Mouse (Mus musculus): ENCODE results near the gene 1700010B08Rik.
"Not testable (repeated sequence)": the region's sequence is repeated elsewhere in the genome, so short reads cannot be mapped to it uniquely, and the experiment has no call there.

The 1700010B08Rik gene

GRCm38 (mm10) chr2:173719115-173719514, at the start of gene 1700010B08Rik:
TSS of gene 1700010B08Rik (plus strand) at chr2:173719415.
- DNase-seq (ENCODE audit: low spot score in 2 of 2), result not testable (repeated sequence)

- no peak for DNase-seq (ENCODE audit: low spot score in 2 of 2)
Measured at GRCm38 (mm10) chr2:173672328-173672896, 46.8 kb upstream of the 1700010B08Rik start.

DNA sequence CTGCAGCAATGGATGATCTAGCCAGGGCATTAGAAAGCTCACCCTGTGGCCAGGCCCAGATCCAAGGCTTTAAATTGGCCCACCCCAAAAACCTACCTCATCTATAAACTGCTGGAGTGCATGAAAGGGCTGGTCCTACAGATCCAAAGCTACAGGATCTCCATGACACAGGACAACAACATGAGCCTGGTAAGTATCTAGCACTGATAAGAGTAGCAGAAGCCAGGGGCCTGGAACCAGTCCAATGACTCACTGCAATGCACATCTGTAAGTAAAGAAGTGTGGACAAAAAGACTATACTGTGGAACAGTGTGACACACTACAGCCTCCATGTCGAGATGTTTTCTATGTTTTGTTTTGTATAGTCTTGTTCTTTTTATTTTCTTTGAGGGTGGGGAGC, 45.7 kb upstream of the 1700010B08Rik start:
- DNase-seq (ENCODE audit: low spot score in 2 of 2), result no peak

- no peak for DNase-seq (ENCODE audit: low spot score in 2 of 2)
Measured at GRCm38 (mm10) chr2:173678593-173678992, 40.6 kb upstream of the 1700010B08Rik start.

DNA sequence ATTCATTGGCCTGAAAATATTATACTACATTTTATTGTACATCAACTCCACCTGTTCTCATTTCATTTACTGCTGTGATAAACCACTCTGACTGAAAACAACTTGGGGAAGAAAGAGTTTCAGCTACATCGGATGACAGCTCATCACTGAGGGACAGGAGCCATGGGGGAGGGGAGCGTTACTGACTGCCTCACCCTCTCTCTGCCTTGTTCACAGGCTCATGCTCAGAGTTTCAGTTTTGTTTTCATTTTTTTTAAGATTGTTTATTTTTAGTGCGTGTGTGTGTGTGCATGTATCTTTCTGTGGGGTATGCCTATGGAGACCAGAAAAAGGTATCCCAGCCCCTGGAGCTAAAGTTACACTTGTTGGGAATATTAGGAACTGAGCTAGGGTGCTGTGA, 40.0 kb upstream of the 1700010B08Rik start:
- no peak for DNase-seq (ENCODE audit: low spot score in 2 of 2)

DNA sequence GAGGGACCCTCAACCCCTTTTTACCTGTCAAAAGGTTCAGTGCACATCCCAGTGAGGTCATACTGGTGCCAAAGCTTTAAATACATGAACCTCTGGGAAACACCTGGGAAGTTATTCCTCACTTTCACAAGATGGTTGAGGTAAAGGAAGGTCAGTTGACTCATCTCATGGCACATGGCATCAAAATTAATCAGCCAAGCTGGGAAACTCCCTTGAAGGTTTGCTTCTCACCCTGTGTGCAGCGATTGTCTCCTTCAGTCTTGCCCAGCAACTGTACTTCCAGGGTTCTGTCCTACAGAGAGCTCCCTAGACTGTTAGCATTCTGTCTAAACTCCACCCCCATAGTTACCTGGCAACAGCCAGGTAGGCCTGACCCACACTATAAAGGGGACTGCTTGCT, 39.1 kb upstream of the 1700010B08Rik start:
- DNase-seq (ENCODE audit: low spot score in 2 of 2), result no peak

DNA sequence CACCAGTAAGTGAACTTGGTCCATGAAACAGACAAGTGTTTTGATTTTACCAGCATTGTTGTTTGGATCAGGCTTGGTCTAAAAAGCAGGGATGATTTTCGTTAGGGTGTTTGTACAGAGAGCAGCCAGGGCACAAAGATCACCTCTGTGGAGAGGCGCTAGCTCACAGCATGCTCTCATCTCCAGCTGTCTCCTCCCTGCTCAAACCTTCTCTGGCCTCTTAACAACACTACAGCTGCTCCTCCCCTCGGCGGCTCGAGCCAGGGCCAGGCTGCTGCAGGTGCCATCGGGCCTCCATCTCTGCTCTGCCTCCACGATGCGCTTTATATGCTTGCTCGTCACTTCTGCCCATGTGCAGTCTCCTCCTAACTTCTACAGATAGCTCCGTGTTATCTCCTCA, 36.4 kb upstream of the 1700010B08Rik start:
- DNase-seq (ENCODE audit: low spot score in 2 of 2), result no peak

DNA sequence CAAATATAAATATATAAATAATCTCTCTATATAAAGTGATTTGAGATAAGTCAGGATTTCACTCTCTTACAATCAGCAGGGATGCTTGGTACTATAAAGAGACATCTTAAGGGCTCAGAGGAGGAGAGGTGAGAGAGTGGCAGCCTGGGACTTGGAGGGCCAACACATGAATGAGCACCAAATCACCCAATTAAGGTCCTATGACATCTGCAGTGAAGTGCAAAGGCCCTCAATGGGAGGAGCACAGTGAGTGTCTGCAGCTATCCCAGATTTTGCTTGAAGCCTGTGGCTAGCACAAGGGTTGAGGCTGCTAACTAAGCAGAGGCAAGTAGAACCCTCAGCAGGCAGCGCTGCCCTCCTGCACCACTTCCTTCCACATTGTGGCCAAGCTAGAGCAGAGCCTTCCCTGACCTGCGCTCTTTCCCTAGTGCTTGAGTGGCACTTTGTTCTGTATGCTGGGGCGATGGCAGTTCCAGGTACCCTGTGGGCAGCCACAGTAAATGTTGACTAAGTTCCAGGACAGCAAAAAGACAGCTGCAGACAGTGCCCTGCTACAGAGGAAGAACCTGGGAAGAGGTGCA, 33.3 kb upstream of the 1700010B08Rik start:
- no peak for DNase-seq (ENCODE audit: low spot score in 2 of 2)

GRCm38 (mm10) chr2:173687363-173687762, 31.9 kb upstream of the 1700010B08Rik start:
- DNase-seq (ENCODE audit: low spot score in 2 of 2), result no peak

GRCm38 (mm10) chr2:173689835-173690234, 29.4 kb upstream of the 1700010B08Rik start:
- DNase-seq (ENCODE audit: low spot score in 2 of 2), result no peak

- DNase-seq (ENCODE audit: low spot score in 2 of 2), result no peak
Measured at GRCm38 (mm10) chr2:173691748-173692147, 27.5 kb upstream of the 1700010B08Rik start.

DNA sequence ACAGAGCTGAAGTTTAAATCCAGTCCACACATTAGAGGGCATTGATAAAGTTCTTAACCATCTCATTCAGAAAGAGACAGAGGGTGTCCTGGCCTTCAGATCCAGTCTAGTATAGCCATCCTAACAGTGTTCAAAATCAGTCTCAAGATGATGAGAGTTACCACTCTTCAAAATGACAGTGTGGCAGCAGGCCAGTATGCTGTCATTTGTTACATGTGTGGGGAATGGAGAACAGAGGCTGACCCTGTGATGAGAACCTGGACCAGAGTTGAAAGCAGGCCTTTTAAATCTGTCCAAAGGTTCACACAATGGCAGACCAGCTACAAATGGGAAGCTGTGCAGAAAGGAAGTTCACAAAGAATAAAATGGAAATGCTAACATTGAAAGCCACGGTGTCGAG, 26.5 kb upstream of the 1700010B08Rik start:
- DNase-seq (ENCODE audit: low spot score in 2 of 2), result no peak

DNA sequence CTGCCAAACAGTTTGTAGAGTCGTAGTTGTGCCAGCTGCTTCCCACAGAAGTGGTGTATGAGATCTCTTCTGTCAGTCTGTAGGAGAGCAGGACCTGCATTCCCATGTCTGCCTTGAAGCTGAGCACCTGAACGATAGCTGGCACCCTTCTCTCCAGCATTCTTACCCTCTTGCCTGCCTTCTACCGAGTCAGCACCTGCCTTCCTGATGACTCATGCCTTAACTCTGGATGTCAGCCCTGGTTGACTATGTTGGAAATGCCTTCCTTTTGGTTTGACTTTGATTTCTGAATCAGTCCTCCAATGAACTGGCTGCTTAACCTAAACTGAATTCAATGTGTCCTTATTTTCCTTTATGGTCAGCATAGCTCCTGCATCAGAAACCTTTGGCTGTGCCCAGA, 20.4 kb upstream of the 1700010B08Rik start:
- DNase-seq (ENCODE audit: low spot score in 2 of 2), result no peak

- peak in 1 of 2 experiments; percentile 51 for DNase-seq (ENCODE audit: low spot score in 2 of 2)
Measured at GRCm38 (mm10) chr2:173702096-173702866, 16.9 kb upstream of the 1700010B08Rik start.

DNA sequence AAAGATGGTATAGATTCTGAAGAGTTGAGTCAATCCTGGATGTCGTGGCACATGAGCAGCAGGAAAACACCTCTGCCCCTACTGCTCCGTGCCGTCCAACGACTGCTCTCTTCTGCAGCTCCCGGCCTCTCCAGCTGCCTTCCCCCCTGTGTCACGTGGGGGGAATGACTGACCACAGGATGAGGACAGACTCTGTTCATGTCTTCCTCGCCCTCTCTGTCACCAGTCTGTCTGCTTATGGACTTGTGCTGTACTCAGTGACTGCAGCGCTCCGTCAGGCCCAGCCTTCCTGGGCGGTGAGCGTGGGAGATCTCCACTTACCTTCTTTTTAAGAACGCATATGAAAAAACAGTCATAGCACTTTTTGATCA, 16.4 kb upstream of the 1700010B08Rik start:
- no peak for DNase-seq (ENCODE audit: low spot score in 2 of 2)

DNA sequence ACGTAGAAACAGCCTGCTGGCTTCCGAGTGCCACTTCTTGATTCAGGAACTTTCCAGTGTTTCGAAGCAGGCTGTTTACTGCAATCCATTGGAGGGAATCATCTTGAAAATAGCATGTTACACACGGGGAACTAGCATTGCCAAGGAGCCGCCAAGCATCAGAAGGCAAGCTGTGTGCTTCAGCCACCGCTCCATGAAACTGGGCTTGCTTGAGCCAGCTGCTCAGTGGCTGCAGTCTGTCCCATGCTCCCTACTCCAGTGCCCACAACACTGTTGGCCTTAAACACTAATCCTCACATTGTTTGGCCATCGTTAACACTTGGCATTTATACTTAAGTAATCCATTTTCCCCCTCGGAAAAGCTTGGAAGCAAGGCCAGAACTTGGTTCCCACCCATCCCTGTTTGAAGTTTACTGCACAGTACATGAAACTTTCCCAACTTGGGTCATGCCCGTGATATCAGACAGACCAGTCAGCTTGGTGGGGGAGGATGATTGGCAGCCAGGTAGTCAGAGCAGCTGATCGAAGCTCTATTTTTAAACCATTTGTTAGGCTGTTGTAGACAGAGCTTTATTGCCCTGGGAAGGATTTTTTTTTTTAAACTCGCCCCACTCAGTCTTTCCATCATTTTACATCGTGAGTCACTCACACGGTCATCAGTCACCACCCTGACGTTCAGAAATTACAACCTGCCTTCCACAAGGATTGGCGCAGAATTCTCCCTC, 13.2 kb upstream of the 1700010B08Rik start:
- DNase-seq (ENCODE audit: low spot score in 2 of 2), result no peak

GRCm38 (mm10) chr2:173707626-173708025, 11.6 kb upstream of the 1700010B08Rik start:
- DNase-seq (ENCODE audit: low spot score in 2 of 2), result not testable (repeated sequence)

GRCm38 (mm10) chr2:173710193-173710592, 9.0 kb upstream of the 1700010B08Rik start:
- DNase-seq (ENCODE audit: low spot score in 2 of 2), result peak in 1 of 2 experiments; percentile 43

DNA sequence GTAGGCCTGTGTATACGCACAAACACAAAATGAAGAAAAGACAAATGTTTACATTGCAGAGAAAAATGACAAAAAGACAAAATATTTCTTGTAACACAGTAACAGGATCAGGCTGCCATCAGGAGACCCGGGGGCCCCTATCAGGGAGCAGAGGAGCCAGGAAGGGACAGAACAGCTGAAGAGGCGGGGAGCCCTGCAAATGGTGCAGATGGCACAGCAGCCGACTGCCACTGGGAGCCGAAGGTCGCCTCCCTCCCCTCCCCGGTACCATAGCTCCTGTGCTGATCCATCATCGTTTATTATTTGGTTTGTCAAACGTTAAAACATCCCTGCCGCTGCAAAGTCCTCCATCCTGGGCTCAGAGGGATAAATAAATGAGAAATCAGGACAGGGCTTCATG, 6.6 kb upstream of the 1700010B08Rik start:
- DNase-seq (ENCODE audit: low spot score in 2 of 2), result no peak

- no peak for DNase-seq (ENCODE audit: low spot score in 2 of 2)
Measured at GRCm38 (mm10) chr2:173713241-173713640, 6.0 kb upstream of the 1700010B08Rik start.

DNA sequence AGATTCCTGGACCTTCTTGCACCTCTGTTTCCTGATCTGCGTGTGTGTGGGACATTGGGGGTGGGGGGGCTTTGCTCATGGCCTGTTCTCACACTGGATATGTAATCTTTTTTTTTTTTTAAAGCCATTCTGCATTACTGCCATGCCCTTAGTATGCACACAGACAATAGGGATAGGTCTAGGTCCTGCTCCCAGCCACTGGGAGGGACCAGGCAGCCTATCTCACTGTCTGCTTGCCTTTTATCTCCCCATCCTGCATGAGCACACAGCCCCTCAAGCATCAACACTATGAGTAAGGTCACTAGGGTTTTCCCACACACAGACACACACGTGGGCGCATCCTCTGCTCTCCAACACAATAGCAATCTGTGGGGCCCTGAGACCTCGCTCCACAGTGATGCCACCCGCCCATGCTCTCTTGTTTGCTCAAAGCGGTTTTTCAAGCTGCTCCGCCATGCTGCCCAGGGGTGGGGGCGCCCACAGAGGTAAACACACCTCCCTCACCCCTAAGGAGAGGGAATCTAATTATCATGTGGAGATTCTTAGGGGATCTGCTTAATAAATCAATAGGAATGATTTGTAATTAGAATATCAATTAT, 4.5 kb upstream of the 1700010B08Rik start:
- no peak for DNase-seq (ENCODE audit: low spot score in 2 of 2)

GRCm38 (mm10) chr2:173716966-173717365, 2.2 kb upstream of the 1700010B08Rik start:
- DNase-seq (ENCODE audit: low spot score in 2 of 2), result peak; percentile 65 to 69
